Mouse (Mus musculus): Measurements from ENCODE around the gene Tmem178.

- no peak for TF ChIP-seq CTCF (IDR thresholded peaks at IDR 0.05)
- no peak for TF ChIP-seq EP300 (IDR thresholded peaks at IDR 0.05; ENCODE audit: insufficient read depth, low read depth, low read length)
- no peak for TF ChIP-seq POLR2A (IDR thresholded peaks at IDR 0.05; ENCODE audit: insufficient read depth, low read depth, low read length)
These were observed 28.8 kb upstream of the Tmem178 start for GRCm38 (mm10) chr17:80915666-80916065.

Data from heart, adult 2 months (tissue).